Comparison of ENCODE assay signal across 34 mouse cellular contexts in the genomic region with DNA sequence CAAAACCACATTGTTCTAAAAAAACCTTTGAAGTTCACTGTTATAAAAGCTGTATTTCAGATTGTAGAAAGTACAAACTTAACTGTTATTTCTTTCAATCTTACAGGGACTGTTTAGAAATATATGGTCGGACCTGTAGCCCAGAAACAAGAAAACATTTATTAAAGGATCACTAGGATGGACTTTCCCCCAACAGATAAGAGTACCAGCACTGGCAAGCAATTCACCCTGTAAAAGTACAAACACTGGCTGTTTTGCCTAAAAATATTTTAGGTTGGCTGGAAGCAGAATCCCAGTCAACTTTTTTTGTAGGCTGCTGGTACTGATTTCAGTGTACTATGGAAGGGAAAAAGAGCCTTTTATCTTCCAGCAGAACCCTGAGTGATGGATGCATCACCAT.
"Had no signal": no experiment of that assay in that cellular context is flagged by ENCODE, and none has a peak within 500 bp of the region (broad histone marks: within the 10 kb centered on the region; RNA-seq: fewer than 3 reads in every experiment).

No protein-coding gene starts in this region.

- H3K9me3 ChIP-seq: heart, embryonic 10.5 days; heart, embryonic 12.5 days; heart, embryonic 13.5 days; heart, embryonic 15.5 days; hindbrain, embryonic 10.5 days; hindbrain, embryonic 12.5 days; hindbrain, embryonic 13.5 days; hindbrain, embryonic 15.5 days; intestine, embryonic 15.5 days; kidney, embryonic 15.5 days had no signal

- H3K27me3 ChIP-seq: heart, embryonic 12.5 days; heart, embryonic 13.5 days; heart, embryonic 15.5 days; hindbrain, embryonic 12.5 days; hindbrain, embryonic 13.5 days; hindbrain, embryonic 15.5 days; intestine, embryonic 15.5 days; kidney, embryonic 15.5 days had no signal

- H3K9ac ChIP-seq: heart, embryonic 12.5 days; heart, embryonic 13.5 days; heart, embryonic 15.5 days; hindbrain, embryonic 12.5 days; hindbrain, embryonic 13.5 days; hindbrain, embryonic 14.5 days; hindbrain, embryonic 15.5 days; intestine, embryonic 15.5 days; kidney, embryonic 15.5 days had no signal

- H3K4me2 ChIP-seq: heart, embryonic 11.5 days; heart, embryonic 12.5 days; heart, embryonic 13.5 days; heart, embryonic 15.5 days; hindbrain, embryonic 12.5 days; hindbrain, embryonic 13.5 days; hindbrain, embryonic 14.5 days; hindbrain, embryonic 15.5 days; intestine, embryonic 15.5 days; kidney, embryonic 15.5 days had no signal

- H3K4me1 ChIP-seq: hindbrain, embryonic 12.5 days; hindbrain, embryonic 13.5 days; hindbrain, embryonic 15.5 days; intestine, embryonic 15.5 days had no signal

- H3K27ac ChIP-seq: heart, adult 2 months; heart, embryonic 10.5 days; heart, embryonic 13.5 days; heart, embryonic 15.5 days; hindbrain, embryonic 10.5 days; hindbrain, embryonic 12.5 days; hindbrain, embryonic 13.5 days; hindbrain, embryonic 14.5 days; hindbrain, embryonic 15.5 days; hindbrain, postnatal 0 days; intestine, embryonic 15.5 days; kidney, embryonic 15.5 days; kidney, postnatal 0 days; layer of hippocampus, adult 2 months had no signal

- ATAC-seq: hindbrain, embryonic 16.5 days; hindbrain, postnatal 0 days; inflammation-experienced regulatory T-cells, adult 6 months; intestine, embryonic 15.5 days had no signal

- H3K4me3 ChIP-seq: heart, adult 2 months; heart, embryonic 10.5 days; heart, embryonic 12.5 days; heart, embryonic 13.5 days; heart, embryonic 15.5 days; hindbrain, embryonic 10.5 days; hindbrain, embryonic 12.5 days; hindbrain, embryonic 13.5 days; hindbrain, embryonic 15.5 days; intestine, embryonic 15.5 days; kidney, embryonic 15.5 days; layer of hippocampus, adult 2 months had no signal

- DNase-seq: heart, adult 2 months; heart, postnatal 10 days; heart, postnatal 14 days; heart, postnatal 36 days; heart, postnatal 4 days; kidney, adult 11 months; kidney, adult 18-20 months; kidney, adult 2 months; kidney, adult 8-10 months; kidney, adult 9 months; kidney, postnatal 10 days; kidney, postnatal 14 days; kidney, postnatal 25 days; kidney, postnatal 36 days; kidney, postnatal 4 days; layer of hippocampus, adult 9-11 months; layer of hippocampus, postnatal 36 days had no signal
